Mouse (Mus musculus): Measurements from ENCODE around the gene Slc35e3.

DNA sequence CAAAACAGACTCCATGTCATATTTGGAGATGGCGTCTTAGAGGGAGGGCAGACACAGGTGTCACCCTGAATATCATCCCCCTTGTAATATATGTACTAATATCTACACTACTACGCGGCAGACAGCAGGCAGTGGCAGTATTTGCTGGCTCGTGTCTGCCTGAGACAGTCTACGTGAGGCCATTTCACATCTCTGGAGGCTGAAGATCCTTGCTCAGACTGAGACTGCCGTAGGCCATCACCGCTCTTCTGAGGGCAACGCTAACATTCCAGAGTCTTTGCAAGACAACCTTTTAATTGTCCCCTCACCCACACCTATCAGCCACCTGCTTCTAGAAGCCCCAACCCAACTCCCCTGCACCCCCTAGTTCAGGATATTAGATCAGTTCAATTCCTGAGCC lies 32.7 kb downstream of the Slc35e3 start:
- TF ChIP-seq ZKSCAN1 (IDR thresholded peaks at IDR 0.05; ENCODE audit: borderline replicate concordance, low read depth, low read length), result no peak
- no peak for TF ChIP-seq ETS1 (conservative IDR thresholded peaks at IDR 0.05; ENCODE audit: low read depth, low read length)

All from CH12.LX (cell line).